Mouse (Mus musculus) ES-E14 (cell line): ENCODE data around the gene Rps2.
"Not testable (repeated sequence)": the region's sequence is repeated elsewhere in the genome, so short reads cannot be mapped to it uniquely, and the experiment has no call there.

ENCODE experiments used
- CHD2 ChIP-seq: IDR thresholded peaks from 2 replicates; pipeline ENCODE4 v1.6.1; 2014; ENCODE audit warnings: mild to moderate bottlenecking, low read depth, low read length, inconsistent platforms
- ZC3H11A ChIP-seq: IDR thresholded peaks from 2 replicates; pipeline ENCODE4 v1.6.1; 2012; ENCODE audit warnings: low read depth, mild to moderate bottlenecking, inconsistent platforms, low read length, borderline replicate concordance

GRCm38 (mm10) chr17:24721383-24721955, 3.6 kb downstream of the Rps2 start:
- TF ChIP-seq ZC3H11A, CHD2: not testable (repeated sequence)
